Mouse (Mus musculus) c-Kit-positive CD71-positive TER-119-negative erythroid progenitor cells, embryonic 14.5 days (primary cell): ENCODE results near the gene Heg1.

Source experiments
- DNase-seq: peaks from one replicate; pipeline ENCODE4 v3.0.0-alpha.2; 2013; ENCODE audit warnings: low read depth

Heg1 gene

DNA sequence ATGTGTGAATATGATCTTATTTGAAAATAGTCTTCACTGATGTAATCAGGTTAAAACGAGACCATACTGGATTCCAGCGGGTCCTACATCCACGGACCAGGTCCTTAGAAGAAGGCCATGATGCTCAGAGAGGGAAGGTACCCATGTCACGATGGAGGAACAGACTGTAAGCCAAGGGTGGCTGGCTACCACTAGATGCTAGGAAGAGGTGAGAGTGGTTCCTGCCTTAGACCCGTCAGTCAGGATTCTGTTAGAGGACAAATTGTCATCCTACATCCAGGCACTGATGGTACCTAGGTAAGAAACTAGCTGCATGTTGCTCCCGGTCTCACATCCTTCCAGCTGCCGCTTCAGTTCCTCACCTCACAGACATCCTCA is 6.9 kb upstream of the Heg1 start:
- no peak for DNase-seq

DNA sequence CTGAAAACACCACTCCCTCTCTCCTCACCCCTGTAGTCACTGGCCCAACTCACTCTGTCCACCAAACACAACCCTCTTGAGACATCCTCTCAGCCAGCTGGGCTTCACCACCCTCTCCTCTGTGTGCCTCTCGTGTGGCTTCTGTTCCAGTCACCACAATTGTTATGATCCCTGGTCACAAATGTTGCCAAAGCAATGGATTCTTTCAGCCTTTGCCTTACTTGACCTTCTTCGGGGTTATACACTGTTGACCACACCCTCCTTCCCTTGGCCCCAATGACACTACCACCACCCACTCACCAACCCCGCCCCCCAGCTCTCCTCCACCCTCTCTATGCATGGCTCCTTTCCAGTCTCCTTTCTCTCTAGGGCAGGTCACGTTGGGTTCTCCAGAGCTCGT is 6.3 kb upstream of the Heg1 start:
- DNase-seq = no peak

DNA sequence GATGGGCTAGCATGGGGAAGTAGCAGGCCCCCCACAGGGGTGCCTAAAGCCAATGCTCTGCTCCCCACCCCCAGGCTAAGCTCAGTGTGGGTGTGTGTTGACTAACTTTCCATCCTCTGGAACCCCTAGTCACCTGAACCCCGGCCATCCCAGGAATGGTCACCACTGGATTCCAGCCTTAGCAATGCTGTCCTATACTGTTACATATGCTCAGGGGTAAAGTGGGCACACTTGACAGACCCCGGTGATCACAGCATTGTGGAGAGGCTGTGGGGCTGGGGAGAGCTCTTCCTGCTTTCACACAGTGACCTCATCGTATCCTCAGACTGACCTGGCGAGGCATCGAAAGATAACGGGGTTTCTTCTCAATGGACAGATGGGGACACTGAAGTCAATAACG is 3.9 kb upstream of the Heg1 start:
- no peak for DNase-seq

DNA sequence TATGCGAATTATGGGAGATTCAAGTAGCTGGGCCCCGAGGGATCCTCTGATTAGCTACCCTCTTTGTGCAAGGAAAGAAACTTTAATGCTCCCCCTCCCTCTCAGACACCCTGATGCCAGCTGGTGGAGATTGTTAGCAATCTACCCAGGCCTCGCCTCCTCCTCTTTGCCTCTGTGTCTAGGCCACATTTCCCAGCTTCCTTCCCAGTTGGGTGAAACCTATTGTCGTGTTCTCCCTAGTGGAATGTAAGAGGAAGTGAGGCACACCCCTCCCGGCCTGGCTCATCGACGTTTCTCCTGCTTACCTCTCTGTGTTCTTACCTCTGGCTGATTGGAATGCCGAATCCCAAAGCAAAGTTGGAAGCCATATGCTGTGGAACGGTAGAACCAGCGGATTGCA is 3.4 kb upstream of the Heg1 start:
- no peak for DNase-seq

DNA sequence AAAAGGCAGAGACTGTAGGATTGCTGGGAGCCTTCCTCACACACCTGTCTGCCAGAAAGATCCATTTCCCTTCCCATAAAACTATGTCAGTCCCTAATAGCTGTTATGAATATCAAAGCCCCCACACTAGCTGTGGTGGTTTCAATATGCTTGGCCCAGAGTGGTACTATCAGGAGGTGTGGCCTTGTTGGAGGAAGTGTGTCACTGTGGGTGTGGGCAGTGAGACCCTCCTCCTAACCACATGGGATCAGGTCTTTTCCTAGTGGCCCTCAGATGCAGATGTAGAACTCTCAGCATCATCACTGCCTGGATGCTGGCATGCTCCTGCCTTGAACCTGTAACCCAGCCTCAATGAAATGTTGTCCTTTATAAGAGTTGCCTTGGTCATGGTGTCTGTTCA is 2.5 kb upstream of the Heg1 start:
- DNase-seq = no peak

DNA sequence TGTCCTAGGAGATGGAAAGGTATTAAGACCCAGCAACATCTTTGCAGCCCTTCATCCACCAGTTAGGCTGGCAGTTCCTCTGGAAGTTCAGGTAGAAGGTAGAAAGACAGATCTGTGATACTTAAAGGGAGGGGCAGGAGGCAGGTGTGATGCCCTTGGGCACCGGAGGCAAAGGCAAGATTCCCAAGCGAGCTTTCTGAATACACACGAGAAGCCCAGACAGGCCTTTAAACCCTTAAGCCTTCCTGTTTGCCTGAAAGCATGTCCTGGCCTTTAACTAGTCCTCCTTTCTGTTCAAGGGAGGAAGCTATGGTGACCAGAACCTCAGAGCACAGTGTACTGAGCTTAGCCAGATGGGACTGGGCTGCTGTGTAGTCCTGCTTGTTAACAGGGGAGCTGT is 1.5 kb upstream of the Heg1 start:
- DNase-seq = no peak

DNA sequence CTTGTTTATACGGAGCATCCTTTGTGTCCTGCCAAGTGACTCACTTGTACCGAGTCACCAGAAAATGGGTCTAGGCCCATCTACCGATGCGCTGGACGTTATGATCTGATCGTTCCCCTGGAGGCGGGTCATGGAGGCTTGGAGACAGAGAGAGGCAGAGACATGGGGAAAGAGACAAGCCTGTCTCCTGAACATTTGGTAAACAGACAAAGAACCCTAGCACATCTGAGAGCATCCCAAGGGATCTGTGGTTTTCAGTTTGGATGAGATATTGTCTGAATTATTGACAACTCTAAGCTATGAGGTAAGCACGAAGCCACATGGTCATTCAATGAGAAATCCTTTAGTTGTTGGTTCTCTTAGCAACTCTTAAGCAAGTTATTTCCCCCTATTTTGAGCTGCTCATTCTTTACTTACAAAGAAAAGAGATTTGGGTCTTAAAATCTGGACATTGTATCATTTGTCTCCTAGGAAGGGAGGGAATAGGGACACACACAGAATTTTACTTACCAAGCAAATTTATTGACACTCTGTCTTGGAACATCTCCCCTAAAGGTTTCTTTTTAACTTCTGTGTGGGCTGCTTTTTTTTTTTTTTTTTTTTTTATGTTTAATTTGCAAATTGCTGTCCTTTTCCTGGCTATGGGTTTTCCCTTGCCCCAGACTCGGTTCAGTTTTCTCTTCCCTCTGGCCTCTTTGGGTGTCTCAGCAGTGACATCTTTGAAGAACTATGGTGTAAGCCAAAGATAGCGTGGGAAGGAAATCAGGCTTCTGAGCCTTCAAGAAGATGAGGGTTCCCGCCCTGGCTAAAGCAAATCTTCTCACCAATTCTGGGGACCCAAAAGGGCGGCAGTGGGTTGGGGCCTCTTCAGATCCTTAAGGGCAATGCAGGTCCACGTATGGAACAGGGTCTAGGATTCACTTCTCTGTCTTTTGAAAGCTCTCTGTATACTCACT is 686 bp upstream of the Heg1 start:
- DNase-seq = peak; percentile 24

DNA sequence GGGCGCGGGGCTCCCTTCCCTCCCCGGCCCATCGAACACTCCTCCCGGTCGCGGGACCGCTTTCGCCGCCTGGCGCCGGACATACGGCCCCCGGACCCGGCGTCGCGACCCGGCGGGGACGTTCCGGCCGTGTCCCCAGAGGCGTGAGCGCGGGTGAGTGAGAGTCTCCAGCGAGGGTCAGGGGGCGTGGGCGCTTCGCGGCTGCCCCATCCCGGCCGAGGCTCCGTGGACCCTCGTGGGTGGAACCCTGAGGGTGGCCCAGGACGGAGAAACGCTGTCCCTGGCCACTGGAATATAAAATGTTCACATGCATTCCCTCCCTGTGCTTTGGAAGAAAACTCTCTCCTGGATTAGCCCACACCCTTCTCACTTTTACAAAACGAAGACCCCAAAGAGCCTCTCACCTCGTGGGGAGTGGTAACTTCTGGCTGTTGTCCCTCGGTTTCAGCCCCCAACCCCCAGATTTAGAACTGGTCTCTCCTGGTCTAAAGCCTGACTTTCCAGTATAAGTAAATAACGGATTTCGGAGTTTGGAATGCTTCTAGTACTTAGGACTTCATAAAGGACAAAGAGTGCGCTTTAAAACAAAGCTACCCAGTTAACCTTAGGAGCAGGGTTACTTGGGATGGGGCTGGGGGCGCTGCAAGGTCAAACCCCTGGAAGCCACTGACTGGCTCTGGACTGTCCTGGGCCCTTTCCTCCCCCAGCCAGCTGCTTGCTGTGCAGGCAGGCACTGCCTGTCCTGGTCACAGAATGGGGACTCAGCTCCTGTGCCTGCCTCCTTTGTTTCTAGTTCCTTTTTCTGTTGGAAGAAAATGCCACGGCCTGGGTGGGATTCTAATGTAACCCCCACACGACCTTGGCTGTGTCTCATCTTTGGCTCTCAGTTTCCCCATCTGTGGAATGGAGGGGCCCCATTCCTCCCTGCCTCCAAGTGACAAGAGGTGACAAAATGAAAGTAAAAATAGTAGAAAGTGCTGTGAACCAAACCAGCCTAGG is 832 bp downstream of the Heg1 start:
- peak; percentile 15 for DNase-seq

DNA sequence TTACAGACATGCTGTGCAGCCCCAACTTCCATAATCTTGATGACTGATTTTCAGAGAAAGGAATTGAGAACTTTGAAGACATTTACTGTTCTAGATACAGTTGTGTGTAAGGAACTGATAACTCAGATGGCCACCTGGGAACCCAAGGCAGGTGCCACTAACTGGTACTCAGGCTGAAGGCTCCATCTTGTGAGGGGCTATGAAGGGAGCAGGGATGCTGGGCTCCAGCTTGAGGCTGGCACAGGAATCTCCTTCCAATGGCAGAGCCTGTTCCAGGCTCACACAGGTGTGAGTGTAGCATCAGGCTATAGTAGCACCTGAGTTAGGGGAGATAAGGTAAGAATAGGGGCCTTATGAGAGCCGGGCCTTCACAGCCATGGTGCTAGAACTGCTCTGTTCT is 1.9 kb downstream of the Heg1 start:
- DNase-seq = peak; percentile 13

DNA sequence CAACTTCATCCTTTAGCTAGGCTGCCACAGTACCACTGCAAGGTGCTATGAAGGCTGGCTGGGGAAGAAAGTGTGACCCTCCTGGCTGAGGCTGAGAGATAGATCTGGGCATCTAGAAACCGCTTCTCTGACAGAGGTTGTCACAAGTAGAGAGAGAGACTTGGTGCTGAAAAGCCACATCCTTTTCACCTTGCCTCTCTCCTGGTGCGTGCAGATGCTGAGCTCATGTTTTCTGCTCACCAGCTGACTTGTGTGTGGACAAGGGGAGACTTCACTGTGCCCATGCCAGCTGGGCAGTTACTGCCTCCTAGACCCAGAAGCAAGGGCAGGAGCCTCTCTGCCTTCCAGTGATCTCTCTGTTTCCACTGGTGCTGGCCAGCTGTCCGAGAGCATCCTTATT is 3.6 kb downstream of the Heg1 start:
- DNase-seq = no peak

DNA sequence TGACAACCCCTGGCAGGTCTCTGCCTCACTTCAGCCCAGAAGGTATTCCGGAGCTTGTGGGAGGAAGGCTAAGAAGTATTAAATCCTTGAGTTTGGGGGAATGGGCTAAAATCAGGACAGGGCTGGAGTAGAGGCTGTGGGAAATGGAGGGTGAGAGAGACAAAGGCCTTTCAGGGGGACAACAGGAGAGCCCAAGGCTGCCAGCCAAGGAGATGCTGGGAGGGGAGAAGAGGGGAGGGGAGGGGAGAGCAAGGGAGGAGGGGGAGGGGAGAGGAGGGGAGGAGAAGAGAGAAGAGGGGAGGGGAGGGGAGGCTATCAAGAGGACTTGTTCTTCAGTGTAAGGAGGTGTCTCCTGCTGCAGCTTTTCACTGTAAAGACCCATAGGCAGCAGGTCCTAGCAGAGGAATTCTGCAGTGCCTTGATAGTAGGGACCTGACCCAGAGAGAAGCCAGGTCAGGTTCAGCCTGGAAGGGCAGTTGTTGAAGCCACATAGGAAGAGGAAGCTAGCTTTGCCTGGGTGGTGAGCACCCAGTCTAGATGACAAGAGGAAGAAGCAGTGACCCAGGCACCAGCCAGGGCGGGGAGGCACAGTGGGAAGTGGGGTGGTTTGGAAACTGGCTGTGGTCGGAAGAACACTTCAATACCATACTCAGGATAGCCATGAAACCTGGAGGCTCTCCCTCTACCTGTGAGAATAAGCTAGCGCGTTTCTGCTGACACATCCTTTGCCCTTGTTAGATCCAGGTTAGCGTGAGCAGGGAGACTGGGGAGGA is 7.0 kb downstream of the Heg1 start:
- DNase-seq = no peak

DNA sequence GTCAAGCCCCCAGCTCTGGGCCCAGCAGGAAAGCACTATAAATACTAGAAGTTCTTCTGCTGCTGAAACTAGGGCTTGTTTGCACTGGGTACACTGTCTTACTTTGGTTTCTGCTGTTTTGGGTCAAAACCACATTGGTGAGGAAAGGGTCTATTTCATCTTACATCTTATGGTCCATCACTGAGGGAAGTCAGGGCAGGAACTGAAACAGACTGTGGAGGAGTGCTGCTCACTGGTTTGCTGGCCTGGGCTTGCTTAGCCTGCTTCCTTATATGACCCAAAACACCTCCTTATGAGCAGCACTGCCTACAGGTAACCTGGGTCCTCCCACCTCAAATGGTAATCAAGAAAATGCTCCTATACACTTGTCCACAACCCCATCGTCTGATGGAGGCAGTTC is 9.4 kb downstream of the Heg1 start:
- no peak for DNase-seq

DNA sequence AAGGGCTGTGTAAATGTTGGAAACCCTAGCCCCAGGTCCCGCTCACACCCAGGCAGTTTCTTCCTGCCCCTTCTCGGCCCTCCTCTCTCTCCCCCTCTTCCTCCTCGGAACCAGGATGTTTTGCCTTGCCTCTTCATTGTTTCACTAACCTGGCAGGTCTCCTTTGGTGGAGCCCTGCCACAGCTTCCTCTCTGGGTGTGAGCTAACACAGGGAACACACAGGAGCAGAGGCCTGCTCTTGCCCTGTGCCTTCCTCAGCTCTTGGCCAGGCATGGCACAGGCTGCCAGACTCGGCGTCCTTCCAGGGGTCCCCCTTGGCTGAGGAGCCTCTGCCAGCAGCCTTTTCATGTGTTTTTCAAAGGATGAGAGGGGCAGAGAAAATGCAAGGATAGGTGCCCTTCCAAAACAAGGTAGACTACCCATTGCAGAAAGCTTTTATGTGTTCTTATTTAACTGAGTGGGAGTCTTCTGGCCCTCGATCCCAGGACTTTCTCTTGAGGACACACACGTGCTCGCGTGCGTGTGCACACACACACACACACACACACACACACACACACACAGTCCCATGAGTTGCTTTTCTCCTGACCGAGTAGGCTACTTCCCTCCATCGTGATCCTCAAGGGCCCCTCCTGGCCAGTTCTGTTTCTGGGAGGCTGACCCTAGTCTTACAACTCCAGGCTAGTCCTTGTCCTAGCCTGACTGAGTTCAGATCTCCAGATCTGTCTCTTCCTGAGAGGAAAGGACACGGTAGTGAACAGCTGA is 12.8 kb downstream of the Heg1 start:
- no peak for DNase-seq

DNA sequence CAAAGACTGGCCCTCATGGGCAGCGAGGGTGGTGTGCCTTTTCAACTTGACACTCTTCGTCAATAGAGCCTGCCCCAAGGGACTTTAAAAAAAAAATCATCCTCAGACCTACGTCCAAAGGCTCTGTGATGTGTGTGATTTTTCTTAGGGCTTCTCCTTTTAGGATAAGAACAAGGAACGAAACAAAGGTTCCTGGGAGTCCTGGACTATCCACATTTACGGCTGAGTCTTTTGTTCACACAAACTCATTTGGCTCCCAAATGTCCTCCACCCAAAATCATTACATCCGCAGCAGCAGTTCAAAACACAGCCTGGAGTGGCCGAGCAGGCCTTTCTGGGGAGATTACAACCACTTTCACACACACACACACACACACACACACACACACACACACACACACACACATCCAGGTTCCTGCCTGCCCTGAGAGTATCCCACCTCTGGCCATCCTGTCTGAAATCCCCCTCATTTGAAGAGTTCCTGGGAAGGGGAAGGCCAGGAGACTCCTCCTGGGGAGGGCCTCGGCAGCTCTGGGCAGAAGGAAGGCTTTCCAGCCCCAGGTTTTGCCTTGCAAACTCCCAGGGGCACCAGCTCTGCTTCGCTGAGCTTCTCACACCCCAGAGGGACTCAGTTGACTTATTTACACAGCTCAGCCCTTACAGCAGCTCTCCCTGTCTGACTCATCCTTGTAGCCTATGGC is 13.6 kb downstream of the Heg1 start:
- no peak for DNase-seq

DNA sequence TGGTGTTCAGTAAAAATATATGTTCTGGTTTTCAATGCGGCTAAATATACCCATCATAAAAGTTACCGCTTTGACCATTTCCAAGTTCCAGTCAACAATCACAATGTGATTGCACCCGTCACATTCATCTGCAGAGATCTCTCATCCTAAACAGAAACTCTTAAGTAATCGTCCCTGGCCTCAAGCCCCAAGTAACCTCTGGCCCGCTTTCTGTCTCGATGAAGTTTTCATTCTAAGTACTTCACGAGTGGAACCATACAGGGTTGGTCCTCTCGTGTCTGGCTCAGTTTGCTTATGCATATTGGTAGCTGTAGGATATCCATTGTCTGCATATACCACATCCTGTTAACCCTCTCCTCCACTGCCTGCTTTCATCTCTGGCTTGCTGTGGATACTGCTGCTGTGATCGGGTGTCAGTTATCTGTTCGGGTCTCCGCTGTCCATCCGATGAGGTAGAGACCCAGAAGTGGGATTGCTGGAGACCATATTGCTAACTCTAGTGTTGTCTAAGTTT is 14.2 kb downstream of the Heg1 start:
- DNase-seq = no peak

DNA sequence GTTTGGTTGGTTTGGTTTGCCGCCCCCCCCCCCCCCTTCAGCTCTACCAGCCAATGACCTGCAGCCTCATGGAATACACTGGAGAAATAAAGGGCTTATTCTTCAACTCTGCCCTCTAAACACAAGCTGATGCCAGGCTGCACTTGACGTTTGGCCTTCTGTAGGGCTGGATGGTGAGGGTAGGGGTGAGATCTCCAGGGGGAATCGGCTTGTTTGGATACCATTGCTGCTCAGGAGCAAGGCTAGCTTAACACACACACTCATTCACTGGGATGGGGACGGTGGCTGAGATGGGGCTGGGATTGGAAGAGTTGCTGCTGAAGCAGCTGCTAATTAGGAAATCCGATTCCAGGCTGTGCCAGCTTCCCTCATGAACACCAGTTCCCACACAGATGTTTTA is 16.4 kb downstream of the Heg1 start:
- DNase-seq = no peak

DNA sequence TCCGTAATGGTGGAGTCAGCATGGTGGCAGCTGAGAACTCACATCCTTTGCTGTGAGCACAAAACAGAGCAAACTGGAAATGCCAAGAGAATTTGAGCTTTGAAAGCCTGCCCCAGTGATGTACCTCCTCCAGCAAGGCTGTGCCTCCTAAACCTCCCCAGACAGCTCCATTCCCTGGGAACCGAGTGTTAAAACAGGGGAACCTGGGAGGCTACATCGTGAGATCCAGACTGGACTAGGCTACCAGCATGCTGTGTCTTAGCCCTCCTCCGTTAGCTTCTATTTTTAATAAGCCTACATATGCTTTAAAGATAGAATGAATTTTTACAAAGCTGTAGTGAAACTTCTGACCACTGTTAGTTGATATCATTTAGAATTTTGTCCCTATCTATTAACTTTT is 17.7 kb downstream of the Heg1 start:
- DNase-seq = no peak

DNA sequence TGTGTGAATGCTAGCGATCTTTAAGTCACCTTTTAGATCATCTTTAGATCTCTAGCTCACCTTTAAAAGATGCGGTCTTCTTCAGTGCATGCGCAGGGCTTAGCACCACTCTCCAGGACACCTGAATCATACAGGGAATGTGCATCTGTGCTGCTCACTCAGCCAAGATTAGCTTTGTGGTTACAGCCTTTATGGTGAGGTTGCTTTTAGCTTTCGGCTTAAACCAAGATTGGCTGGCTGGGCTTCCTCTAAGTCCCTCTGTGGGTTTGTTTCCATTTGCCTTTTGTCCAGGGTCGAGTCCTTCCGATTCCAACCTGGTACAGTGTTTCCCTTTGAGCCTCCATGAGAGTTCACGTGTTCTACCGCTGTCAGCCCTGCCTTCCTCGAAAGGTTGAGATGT is 20.1 kb downstream of the Heg1 start:
- no peak for DNase-seq

DNA sequence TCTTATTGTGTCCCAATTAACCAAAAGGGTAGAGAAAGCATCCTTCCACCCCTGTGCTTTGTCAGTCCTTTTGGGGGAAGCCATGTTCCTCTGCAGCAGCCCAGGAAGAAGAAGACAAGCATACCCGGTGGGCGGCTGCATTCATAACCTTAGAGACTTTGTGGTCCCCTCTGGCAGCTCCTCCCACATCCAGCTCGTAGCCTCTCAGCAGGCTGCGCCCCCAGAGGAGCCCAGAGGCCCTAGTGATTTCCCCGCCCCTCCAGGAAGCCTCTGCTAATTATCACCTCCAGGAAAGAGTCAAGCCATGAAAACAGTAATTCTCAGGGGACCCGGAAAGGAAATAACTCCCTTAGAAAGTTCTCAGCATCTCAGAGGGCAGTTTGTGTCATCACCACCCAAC is 21.1 kb downstream of the Heg1 start:
- no peak for DNase-seq

DNA sequence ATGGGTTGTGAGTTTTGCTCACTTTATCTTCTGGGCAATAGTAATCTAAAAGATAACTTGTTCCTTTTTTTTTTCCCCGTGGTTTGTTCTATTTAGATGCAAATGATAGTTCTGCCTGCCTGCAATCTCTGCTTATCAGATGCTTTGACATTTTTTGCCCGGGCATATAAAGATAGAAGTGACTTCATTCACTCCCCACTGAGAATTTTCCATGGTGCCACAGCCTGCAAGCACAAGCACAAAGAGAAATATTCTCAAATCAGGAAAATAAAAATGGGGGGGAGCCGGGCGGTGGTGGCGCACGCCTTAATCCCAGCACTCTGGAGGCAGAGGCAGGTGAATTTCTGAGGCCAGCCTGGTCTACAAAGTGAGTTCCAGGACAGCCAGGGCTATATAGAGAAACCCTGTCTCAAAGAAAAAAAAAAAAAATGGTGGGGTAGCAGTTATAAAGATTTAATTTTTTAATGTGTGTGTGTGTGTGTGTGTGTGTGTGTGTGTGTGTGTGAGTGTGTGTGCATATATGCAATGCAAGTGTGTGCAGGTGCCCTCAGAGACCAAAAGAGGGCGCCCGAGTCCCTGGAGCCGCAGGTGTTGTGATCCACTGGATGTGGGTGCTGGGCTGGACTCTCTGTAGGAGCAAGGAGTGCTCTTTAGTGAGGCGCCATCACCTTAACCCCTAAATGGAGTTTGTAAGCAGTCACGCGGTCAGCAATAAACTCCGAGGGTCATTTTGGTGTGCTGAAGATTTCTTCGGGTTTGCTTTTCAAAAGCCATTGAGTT is 22.1 kb downstream of the Heg1 start:
- DNase-seq = no peak
